Mouse (Mus musculus) neural tube, embryonic 10.5 days (tissue): ENCODE results near the gene Adrm1.
A peak's percentile ranks its signal among the peaks of the same experiment; 100 is the strongest.

ENCODE experiments used
- DNase-seq: peaks from one replicate; pipeline ENCODE4 v3.0.0-alpha.2; 2017; ENCODE audit warnings: low spot score; ENCODE audit errors: extremely low spot score

Adrm1 gene

DNA sequence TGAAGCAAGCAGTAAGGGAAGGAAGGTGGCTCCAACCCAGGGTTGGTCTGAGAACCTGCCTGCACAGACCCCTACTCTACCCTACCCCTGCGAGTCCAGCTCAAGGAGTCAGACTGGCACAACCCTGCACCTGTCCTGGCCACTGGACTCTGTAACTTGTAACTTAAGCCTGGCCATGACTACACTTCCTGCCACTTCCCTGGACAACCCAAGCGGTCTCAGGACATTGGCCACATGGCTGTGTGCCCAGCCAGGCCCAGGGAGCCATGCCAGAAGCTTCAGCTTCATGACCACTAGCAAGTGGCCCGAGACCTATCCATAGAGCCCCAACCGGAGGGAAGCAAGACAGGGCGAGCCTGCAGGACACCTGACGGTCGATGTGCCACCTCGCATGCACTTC, 46.3 kb downstream of the Adrm1 start:
- no peak for DNase-seq

DNA sequence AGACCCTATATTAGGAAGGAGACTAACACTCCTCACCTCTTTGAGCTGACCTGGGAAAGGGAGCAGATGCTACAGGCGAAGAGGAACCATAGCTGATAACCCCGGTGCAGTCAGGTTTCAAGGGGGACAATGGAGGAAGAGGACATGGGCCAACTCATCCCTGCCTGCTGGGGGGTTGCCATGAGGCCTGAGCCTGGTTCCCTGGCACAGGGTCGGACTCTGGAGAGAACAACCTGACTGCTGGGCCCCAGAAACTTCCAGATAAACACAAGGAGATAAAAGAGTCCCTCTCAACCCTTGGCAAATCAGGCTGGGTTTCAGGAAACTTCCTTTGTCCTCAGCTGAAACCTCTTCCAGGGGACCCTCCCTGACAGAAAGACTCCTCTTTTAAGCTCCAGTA, 47.0 kb downstream of the Adrm1 start:
- no peak for DNase-seq

DNA sequence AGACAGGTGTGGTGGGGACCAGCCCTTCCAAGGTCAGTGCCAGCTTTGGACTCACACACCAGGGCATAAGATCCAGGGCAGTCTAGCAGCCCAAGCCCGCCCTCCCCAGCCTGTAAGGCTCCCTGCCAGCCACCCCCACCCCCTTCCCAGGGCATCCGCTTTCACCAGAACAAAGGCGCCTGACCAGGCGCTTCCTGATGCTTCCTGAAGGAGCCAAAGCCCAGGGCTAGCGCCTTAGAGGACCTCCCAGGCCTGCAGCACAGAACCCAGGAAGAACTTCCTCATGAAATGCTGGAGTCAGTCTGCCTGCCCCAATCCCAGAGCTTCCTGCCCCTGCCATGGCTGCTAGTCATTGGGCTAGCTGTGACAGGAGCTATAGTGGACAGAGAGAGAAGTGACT, 47.4 kb downstream of the Adrm1 start:
- no peak for DNase-seq

DNA sequence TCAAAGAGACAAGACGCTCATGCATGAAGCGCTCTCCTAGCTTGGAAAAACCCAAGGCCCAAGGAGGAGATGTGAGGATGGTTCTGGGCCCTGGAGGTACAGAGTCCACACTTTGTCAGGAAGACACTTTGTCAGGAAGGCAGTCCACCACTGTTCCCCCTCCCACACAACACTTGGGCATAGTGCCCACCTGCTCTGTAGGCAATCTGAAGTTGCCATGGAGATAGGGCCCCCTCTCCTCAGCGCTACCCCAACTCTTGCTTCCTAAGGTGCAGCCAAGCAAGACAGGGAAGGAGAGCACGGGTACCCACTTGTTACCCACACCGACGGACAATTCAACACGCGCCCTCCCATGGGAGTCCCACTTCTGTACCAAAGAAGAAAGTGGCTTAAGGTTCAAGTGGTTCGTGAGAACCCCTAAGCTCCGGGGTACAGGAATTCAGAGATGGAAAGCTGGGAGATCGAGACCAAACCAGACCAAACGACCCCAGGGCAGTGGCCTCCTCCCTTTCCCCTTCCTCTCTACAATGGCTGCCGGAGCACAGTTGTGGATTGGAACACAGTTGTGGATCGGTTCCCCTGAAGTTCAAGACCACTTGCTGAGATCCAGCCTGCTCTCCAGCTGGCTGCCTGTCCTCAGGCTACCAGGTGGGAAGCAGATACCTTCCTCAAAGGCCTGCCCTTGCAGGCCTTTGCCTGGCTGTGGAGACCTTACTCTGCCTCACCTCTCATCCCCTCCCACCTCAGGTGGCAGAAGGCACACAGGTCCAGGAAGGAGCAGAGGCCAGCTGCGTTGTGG, 48.1 kb downstream of the Adrm1 start:
- DNase-seq, result no peak

DNA sequence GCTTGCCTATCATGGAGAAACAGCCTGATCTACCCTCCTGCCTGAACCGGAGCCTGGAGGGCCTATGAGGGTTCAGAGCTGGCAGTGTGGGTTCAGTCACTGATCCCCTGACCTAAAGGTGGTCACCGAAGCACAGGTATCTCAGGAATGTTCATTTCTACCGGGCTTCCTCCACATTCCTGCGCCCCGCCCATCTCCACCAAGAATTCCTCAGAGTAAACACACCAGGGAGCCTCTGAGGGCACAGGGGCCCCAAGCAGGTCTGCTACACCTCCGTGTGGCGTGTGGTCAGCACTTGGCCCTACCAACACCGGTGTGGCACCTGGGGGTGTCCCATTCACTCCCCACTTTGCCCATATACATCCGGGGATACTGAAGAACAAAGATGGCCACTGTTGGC, 48.9 kb downstream of the Adrm1 start:
- DNase-seq, result no peak

DNA sequence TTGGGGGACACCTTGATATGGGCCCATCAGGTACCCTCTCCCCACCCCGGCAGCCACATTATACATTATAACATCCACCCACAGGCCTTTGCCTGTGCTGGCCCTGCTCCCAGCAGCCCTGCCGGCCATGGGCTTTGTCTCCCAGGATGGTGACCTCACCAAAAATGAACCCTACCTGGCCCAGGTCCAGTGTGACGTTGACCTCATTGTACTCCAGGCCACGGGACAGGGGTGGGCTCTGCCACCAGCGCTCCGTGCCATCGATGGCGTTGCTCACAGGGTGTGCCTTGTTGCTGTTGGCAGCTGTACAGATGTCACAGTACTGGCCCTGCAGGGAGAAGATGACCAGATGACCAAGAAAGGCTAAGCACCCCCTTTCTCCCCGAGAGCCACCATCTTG, 49.8 kb downstream of the Adrm1 start:
- no peak for DNase-seq

DNA sequence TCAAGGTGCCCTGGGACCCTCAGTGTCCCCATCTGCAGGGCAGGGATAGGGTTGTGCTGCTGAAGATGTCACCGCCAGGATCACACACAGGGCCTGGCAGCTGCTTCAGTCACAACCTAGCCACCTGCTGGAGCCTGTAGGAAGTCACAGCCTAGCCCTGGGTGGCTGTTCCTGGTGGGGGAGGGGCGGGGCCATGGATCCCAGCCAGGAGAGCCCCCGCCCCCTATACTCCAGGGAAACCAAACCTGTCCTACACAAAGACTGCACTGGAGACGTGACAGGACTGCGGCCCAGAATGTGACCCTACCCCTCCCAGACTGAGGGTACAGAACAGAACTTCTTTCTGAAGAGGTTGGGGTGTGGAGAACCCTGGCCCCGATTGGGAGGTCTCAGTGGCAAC, 51.0 kb downstream of the Adrm1 start:
- no peak for DNase-seq

DNA sequence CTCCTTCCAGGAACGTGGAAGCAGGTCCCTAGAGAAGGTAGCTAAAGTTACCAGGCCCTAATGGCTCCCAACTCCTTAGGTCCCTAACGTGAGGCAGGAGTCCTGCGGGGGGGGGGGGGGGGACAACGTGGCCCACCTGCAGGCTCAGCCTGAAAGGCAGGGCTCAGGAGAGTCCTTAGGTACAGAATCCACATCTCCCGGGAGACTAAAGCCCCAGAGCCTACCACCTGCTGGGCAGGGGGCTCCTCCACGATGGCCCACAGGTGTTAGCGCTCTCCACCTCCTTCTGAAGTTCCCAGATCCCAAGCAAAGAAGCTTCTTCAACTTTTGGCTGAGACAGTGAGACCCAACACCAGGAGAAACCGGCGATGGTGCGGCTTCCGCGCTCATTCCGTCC, 53.4 kb downstream of the Adrm1 start:
- DNase-seq, result no peak

DNA sequence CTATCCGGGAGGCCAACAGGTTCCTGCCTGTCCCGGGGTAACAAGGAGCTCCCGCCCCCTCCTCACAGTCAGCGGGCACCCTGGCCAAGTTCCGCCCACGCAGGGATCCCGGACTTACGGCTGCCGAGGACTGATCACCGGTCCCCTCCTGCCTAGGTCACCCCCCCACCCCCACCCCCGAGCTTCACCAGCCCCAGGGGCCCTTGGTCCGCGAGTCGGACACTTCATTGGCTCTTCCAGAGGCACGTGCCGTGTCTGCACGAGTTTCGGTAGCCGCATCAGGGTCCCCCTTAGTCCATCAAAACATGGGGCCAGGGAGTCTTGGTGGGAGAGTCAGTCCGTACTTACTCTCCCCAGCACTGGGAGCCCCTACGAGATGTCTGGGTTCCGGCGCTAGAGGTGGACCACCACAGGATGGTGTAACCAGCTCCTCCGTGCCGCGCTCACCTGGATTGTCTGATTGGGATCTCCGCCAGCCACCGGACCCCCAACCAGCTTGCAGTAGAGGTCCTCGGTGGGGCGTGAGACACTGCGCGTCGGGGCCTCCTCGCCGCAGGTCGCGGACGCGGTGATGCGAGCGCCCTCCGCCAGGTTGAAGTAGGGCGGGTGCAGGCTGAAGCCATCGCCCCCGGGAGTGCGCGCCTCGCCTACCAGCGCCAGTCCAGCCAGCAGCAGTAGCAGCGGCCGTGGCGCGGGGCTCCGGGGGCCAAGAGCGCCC, 53.9 kb downstream of the Adrm1 start:
- DNase-seq, result peak; percentile 62
